Mouse (Mus musculus): Measurements from ENCODE around the gene Slx1b. TPM values are rescaled to one million over a fixed set of nuclear protein-coding genes. Genes with fewer than 3 reads are reported as not detected.
"Not testable (repeated sequence)": the region's sequence is repeated elsewhere in the genome, so short reads cannot be mapped to it uniquely, and the experiment has no call there.

Slx1b gene
- polyA plus RNA-seq, 1 experiment from 2014 or later = 14.8 TPM

GRCm38 (mm10) chr7:126657522-126657921 is 38.1 kb downstream of the Slx1b start:
- no peaks in the 10 kb centered on the region for H3K27me3 ChIP-seq
- ChIA-PET CTCF (interaction anchor here (0.9 to 1.9 kb wide), 2 partner anchors 8 to 36 kb away, joined by 3 to 4 read pairs; partner anchors contain the start of gene Sgf29), POLR2A (no interaction called here)
- ATAC-seq (no peak), DNase-seq (ENCODE audit: low read depth, low spot score) (no peak)
- no peak for TF ChIP-seq CTCF (IDR thresholded peaks at IDR 0.05)
- in situ Hi-C loops (cut with MboI; ENCODE audit: low pct_unique_long_range_greater_than_20kb) = no loop called here

GRCm38 (mm10) chr7:126655695-126656094 is 39.9 kb downstream of the Slx1b start:
- in situ Hi-C loops (cut with MboI; ENCODE audit: low pct_unique_long_range_greater_than_20kb) = no loop called here
- TF ChIP-seq CTCF (IDR thresholded peaks at IDR 0.05) = no peak
- ATAC-seq (no peak), DNase-seq (ENCODE audit: low read depth, low spot score) (no peak)
- POLR2A ChIA-PET = no interaction called here
- CTCF ChIA-PET = interaction anchor here (0.9 kb wide), 1 partner anchor 120 kb away, joined by 3 read pairs; no protein-coding TSS in a partner anchor
- no peaks in the 10 kb centered on the region for H3K27me3 ChIP-seq

- no peak for DNase-seq (ENCODE audit: low read depth, low spot score)
- no peak for ATAC-seq
- no peaks in the 10 kb centered on the region for H3K27me3 ChIP-seq
- TF ChIP-seq CTCF (IDR thresholded peaks at IDR 0.05) = no peak
- ChIA-PET CTCF (no interaction called here), POLR2A (no interaction called here)
- in situ Hi-C loops (cut with MboI; ENCODE audit: low pct_unique_long_range_greater_than_20kb) = no loop called here
Observed at GRCm38 (mm10) chr7:126653991-126654390, 41.6 kb downstream of the Slx1b start.

- no peaks in the 10 kb centered on the region for H3K27me3 ChIP-seq
- CTCF ChIA-PET = interaction anchor here (0.7 to 1.7 kb wide), 2 partner anchors 14 to 42 kb away, joined by 3 to 4 read pairs; no protein-coding TSS in a partner anchor
- in situ Hi-C loops (cut with MboI; ENCODE audit: low pct_unique_long_range_greater_than_20kb) = no loop called here
- TF ChIP-seq CTCF (IDR thresholded peaks at IDR 0.05) = no peak
- ATAC-seq (no peak), DNase-seq (ENCODE audit: low read depth, low spot score) (no peak)
- POLR2A ChIA-PET = no interaction called here
Observed at GRCm38 (mm10) chr7:126650852-126651251, 44.7 kb downstream of the Slx1b start.

- in situ Hi-C loops (cut with MboI; ENCODE audit: low pct_unique_long_range_greater_than_20kb) = no loop called here
- DNase-seq (ENCODE audit: low read depth, low spot score) = no peak
- CTCF ChIA-PET = interaction anchor here (0.6 to 1.7 kb wide), 9 partner anchors 9 to 84 kb away, joined by 3 to 4 read pairs (median 3); partner anchors contain the start of gene Eif3c
- peak; percentile 73 for ATAC-seq
- no peaks in the 10 kb centered on the region for H3K27me3 ChIP-seq
- POLR2A ChIA-PET = interaction anchor here (0.9 to 1.1 kb wide), 2 partner anchors 12 to 14 kb away, joined by 3 to 4 read pairs; no protein-coding TSS in a partner anchor
- TF ChIP-seq CTCF (IDR thresholded peaks at IDR 0.05) = no peak
Observed at GRCm38 (mm10) chr7:126649231-126650051, 46.1 kb downstream of the Slx1b start, which contains the start of gene Sgf29. Gene Sgf29, plus strand, starts transcription at chr7:126649309.

GRCm38 (mm10) chr7:126648486-126648885 is 47.1 kb downstream of the Slx1b start:
- DNase-seq (ENCODE audit: low read depth, low spot score) (no peak), ATAC-seq (no peak)
- ChIA-PET CTCF (interaction anchor here (0.8 to 0.9 kb wide), 4 partner anchors 13 to 69 kb away, joined by 3 to 4 read pairs (median 3); no protein-coding TSS in a partner anchor), POLR2A (interaction anchor here (0.7 to 0.9 kb wide), 2 partner anchors 15 to 202 kb away, joined by 4 read pairs; no protein-coding TSS in a partner anchor)
- peak; percentile 61 for TF ChIP-seq CTCF (IDR thresholded peaks at IDR 0.05)
- no peaks in the 10 kb centered on the region for H3K27me3 ChIP-seq
- in situ Hi-C loops (cut with MboI; ENCODE audit: low pct_unique_long_range_greater_than_20kb) = no loop called here

GRCm38 (mm10) chr7:126645708-126646107 is 49.9 kb downstream of the Slx1b start:
- no peak for TF ChIP-seq CTCF (IDR thresholded peaks at IDR 0.05)
- CTCF ChIA-PET = interaction anchor here (1.6 to 2.6 kb wide), 2 partner anchors 41 to 48 kb away, joined by 3 to 7 read pairs; no protein-coding TSS in a partner anchor
- in situ Hi-C loops (cut with MboI; ENCODE audit: low pct_unique_long_range_greater_than_20kb) = no loop called here
- POLR2A ChIA-PET = no interaction called here
- DNase-seq (ENCODE audit: low read depth, low spot score) (no peak), ATAC-seq (no peak)
- H3K27me3 ChIP-seq = no peaks in the 10 kb centered on the region

GRCm38 (mm10) chr7:126644914-126645313 is 50.7 kb downstream of the Slx1b start:
- no peaks in the 10 kb centered on the region for H3K27me3 ChIP-seq
- in situ Hi-C loops (cut with MboI; ENCODE audit: low pct_unique_long_range_greater_than_20kb) = loop anchor here (5.0 kb wide), 1 partner anchor 47 kb away; no protein-coding TSS in a partner anchor
- no peak for TF ChIP-seq CTCF (IDR thresholded peaks at IDR 0.05)
- DNase-seq (ENCODE audit: low read depth, low spot score) (no peak), ATAC-seq (no peak)
- ChIA-PET CTCF (interaction anchor here (1.6 to 2.5 kb wide), 3 partner anchors 41 to 66 kb away, joined by 3 to 12 read pairs (median 5); no protein-coding TSS in a partner anchor), POLR2A (interaction anchor here (1.5 kb wide), 1 partner anchor 135 kb away, joined by 5 read pairs; no protein-coding TSS in a partner anchor)

GRCm38 (mm10) chr7:126644345-126644744 is 51.2 kb downstream of the Slx1b start:
- DNase-seq (ENCODE audit: low read depth, low spot score) (no peak), ATAC-seq (no peak)
- ChIA-PET POLR2A (interaction anchor here (0.6 to 1.5 kb wide), 2 partner anchors 12 to 135 kb away, joined by 5 to 8 read pairs; no protein-coding TSS in a partner anchor), CTCF (interaction anchor here (1.6 to 2.5 kb wide), 3 partner anchors 42 to 66 kb away, joined by 3 to 12 read pairs (median 5); no protein-coding TSS in a partner anchor)
- no peaks in the 10 kb centered on the region for H3K27me3 ChIP-seq
- TF ChIP-seq CTCF (IDR thresholded peaks at IDR 0.05) = no peak
- in situ Hi-C loops (cut with MboI; ENCODE audit: low pct_unique_long_range_greater_than_20kb) = loop anchor here (5.0 kb wide), 1 partner anchor 48 kb away; no protein-coding TSS in a partner anchor

GRCm38 (mm10) chr7:126643244-126643617 is 52.4 kb downstream of the Slx1b start:
- POLR2A ChIA-PET; ATAC-seq; DNase-seq (ENCODE audit: low read depth, low spot score); H3K27me3 ChIP-seq: not testable (repeated sequence)
- peak; percentile 78 for TF ChIP-seq CTCF (IDR thresholded peaks at IDR 0.05)
- in situ Hi-C loops (cut with MboI; ENCODE audit: low pct_unique_long_range_greater_than_20kb) = loop anchor here (5.0 kb wide), 1 partner anchor 49 kb away; no protein-coding TSS in a partner anchor
- CTCF ChIA-PET = interaction anchor here (0.9 to 2.5 kb wide), 3 partner anchors 46 to 106 kb away, joined by 3 to 12 read pairs (median 4); no protein-coding TSS in a partner anchor

Data from Patski (cell line).